Mouse (Mus musculus) heart, postnatal 4 days (tissue): ENCODE measurements at regions not wholly inside any gene's neighbourhood (a gene's known extent, or its start where the extent isn't known, plus 50 kb on each side); places are given as distances from the start of the nearest gene placed in this dataset.

ENCODE experiments used
- DNase-seq: peaks from one replicate; pipeline ENCODE4 v3.0.0; 2021

DNA sequence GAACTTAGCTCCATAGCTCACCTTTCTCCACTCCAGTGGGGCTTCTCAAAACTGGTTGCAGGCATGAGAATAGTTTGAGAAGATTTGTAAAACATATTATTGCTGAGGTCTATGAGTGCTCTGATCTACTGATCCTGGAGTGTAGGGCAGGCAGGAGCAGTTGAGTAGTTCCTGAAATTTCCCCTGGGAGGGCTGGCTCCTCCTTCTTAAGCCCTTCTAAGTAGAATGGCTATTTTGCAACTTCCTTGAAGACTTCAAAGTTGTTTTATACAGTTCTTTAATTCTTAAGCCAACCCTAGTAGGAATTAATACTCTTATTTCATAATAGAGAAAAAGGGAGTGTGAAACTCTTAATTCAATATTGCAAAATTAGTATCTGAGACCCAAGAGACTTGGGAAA, 133.3 kb downstream of the Ptger3 start:
- no peak for DNase-seq

GRCm38 (mm10) chr3:157698529-157698928, 131.8 kb downstream of the Ptger3 start:
- DNase-seq: no peak

- DNase-seq: no peak
Measured at GRCm38 (mm10) chr3:157695128-157696075, 128.7 kb downstream of the Ptger3 start.
